Mouse (Mus musculus) heart, postnatal 0 days (tissue): ENCODE results near the gene Slc10a6.

Experiments used
- CTCF ChIP-seq: IDR thresholded peaks from 2 replicates; pipeline ENCODE4 v1.5.1; 2016; ENCODE audit warnings: antibody characterized with exemption, control low read depth, low read depth
- EP300 ChIP-seq: IDR thresholded peaks from 2 replicates; pipeline ENCODE4 v1.6.1; 2016; ENCODE audit warnings: antibody characterized with exemption, low read depth

- no peak for TF ChIP-seq CTCF
- no peak for TF ChIP-seq EP300
Observed at GRCm38 (mm10) chr5:103654780-103655179, 25.6 kb upstream of the Slc10a6 start.
